Mouse (Mus musculus) layer of hippocampus, adult 9-10 months (tissue): ENCODE results near the gene Lrig3.

Experiments used
- DNase-seq: peaks from one replicate; pipeline ENCODE4 v3.0.0; 2022; ENCODE audit warnings: low spot score

The Lrig3 gene

GRCm38 (mm10) chr10:125966481-125967251, 698 bp downstream of the Lrig3 start:
- DNase-seq = no peak

- DNase-seq = no peak
Observed at GRCm38 (mm10) chr10:125967436-125968160, 1.6 kb downstream of the Lrig3 start.

GRCm38 (mm10) chr10:125968191-125969132, 2.5 kb downstream of the Lrig3 start:
- DNase-seq = no peak

- no peak for DNase-seq
Observed at GRCm38 (mm10) chr10:125969133-125969490, 3.1 kb downstream of the Lrig3 start.

- DNase-seq = no peak
Observed at GRCm38 (mm10) chr10:125970031-125970430, 4.1 kb downstream of the Lrig3 start.

- DNase-seq = no peak
Observed at GRCm38 (mm10) chr10:125970500-125970899, 4.5 kb downstream of the Lrig3 start.

- DNase-seq = no peak
Observed at GRCm38 (mm10) chr10:125973726-125974125, 7.8 kb downstream of the Lrig3 start.

- DNase-seq = no peak
Observed at GRCm38 (mm10) chr10:125981938-125982337, 16.0 kb downstream of the Lrig3 start.

GRCm38 (mm10) chr10:125984473-125985035, 18.6 kb downstream of the Lrig3 start:
- DNase-seq = no peak

- no peak for DNase-seq
Observed at GRCm38 (mm10) chr10:125985795-125986194, 19.8 kb downstream of the Lrig3 start.

- DNase-seq = no peak
Observed at GRCm38 (mm10) chr10:125986443-125986842, 20.5 kb downstream of the Lrig3 start.

GRCm38 (mm10) chr10:125987307-125987706, 21.3 kb downstream of the Lrig3 start:
- DNase-seq = no peak

- DNase-seq = no peak
Observed at GRCm38 (mm10) chr10:125988037-125988436, 22.1 kb downstream of the Lrig3 start.

- DNase-seq = peak; percentile 30
Observed at GRCm38 (mm10) chr10:125989890-125990289, 23.9 kb downstream of the Lrig3 start.

GRCm38 (mm10) chr10:125990394-125990793, 24.4 kb downstream of the Lrig3 start:
- no peak for DNase-seq

- DNase-seq = no peak
Observed at GRCm38 (mm10) chr10:125991819-125992218, 25.9 kb downstream of the Lrig3 start.

GRCm38 (mm10) chr10:125994855-125995254, 28.9 kb downstream of the Lrig3 start:
- no peak for DNase-seq

- no peak for DNase-seq
Observed at GRCm38 (mm10) chr10:125995701-125996100, 29.7 kb downstream of the Lrig3 start.

- DNase-seq = no peak
Observed at GRCm38 (mm10) chr10:125996989-125997388, 31.0 kb downstream of the Lrig3 start.

GRCm38 (mm10) chr10:125999561-125999960, 33.6 kb downstream of the Lrig3 start:
- no peak for DNase-seq

GRCm38 (mm10) chr10:126000861-126001390, 35.0 kb downstream of the Lrig3 start:
- no peak for DNase-seq
